Mouse (Mus musculus): ENCODE results near the gene Soat2. TPM values are rescaled to one million over a fixed set of nuclear protein-coding genes. Genes with fewer than 3 reads are reported as not detected.

Soat2 gene
- polyA plus RNA-seq, 1 experiment from 2014 or later: 6.0 TPM

DNA sequence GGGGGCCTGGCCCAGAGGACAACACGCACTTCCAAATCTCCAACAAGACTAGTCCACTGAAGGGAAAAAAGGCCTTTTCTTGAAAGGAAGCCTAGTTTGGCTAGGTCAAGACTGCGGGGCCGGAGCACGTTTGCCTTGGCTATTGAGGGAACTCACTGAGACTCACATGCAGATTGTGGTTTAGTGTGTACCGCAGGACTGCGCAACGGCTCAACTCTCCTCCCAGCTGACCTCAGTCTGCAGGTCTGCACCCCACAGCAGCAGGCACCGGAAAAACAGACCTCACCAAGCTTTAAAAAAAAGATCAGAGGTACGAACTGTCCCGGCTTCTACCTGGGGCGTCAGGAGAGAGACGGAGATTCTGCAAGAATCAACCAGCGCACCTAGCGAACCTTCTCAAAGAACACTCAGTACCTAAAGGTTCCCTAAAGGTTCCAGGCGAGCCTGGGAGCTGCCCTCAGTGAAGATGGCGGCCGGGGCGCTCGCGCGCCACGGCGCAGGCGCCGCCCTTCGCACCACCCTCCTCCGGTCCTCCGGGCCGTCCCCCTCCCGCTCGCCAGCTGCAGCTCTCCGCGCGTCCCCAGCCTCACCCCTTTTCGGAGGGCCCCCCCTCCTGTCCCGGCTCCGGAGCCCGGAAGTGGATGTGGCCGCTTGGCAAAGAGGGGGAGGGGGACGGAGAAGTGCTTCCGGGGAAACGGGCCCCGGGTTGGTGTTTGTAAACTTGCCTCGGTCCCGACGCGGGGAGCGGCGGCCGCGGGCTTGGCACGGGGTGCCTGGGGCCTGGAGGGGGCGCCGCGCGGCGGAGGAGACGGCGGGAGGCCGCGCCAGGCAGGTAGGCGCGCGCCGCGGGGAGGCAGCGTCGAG lies 52.9 kb downstream of the Soat2 start, which contains the start of gene Zfp740:
Gene Zfp740, plus strand, starts transcription at position 279 of the 864 bp plus-strand sequence.
- Histone ChIP-seq H3K4me1 (replicated peaks; ENCODE audit: control insufficient read depth, insufficient read depth) (no peaks in the 10 kb centered on the region; the same call in 1 of the 2 replicates), H3K4me3 (ENCODE audit: low read depth, low read length) (peak within 1 kb of the TSS; percentile 76), H3K9me3 (ENCODE audit: control insufficient read depth, low read length) (no peaks in the 10 kb centered on the region), H3K36me3 (ENCODE audit: control insufficient read depth, insufficient read depth, low read length) (peaks cover 10% of the 10 kb centered on the region), H3K4me2 (replicated peaks; ENCODE audit: low read depth) (peak within 1 kb of the TSS; percentile 64), H3K9ac (ENCODE audit: low read length) (peak within 1 kb of the TSS; percentile 98), H3K27ac (replicated peaks) (peak within 1 kb of the TSS; percentile 100), H3K27me3 (ENCODE audit: control insufficient read depth, insufficient read depth, low read length) (no peaks in the 10 kb centered on the region)
- peak; percentile 98 for ATAC-seq (ENCODE audit: low FRiP score, low TSS enrichment)
- WGBS: under 1% methylated on average over 58 of the region's 68 CpGs
- peak; percentile 99 for DNase-seq (ENCODE audit: low spot score)
- TF ChIP-seq EP300 (optimal IDR thresholded peaks at IDR 0.05): no peak
- 0 out of 2 replicates have a peak, but pooled peaks have one; percentile 8 for TF ChIP-seq CTCF (IDR thresholded peaks at IDR 0.05; ENCODE audit: low read depth)

DNA sequence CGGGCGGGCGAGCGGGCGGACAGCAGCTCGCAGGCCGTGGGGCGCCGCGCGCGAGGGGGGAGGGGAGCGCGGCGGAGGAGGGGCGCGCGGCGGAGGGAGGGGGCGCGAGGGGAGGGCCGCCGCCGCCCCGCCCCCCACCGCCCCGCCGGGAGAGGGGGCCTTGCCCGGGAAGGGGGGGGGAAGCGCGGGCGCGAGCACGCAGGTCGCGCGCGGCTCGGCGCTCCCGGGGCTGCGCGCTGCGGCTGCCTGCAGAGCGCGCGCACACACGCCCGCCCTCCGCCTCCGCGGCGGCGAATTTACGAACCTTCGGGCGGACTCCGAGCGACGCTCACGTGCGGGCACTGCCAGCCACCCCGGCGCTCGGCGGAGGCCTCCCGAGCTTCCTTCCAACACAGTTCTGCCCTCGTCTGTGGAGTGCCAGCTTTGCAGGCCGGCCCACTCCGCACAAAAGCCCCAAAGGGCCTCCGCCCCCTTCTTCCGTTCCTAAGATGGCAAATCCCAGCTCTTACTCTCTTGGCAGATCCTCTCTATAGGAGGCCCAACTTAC lies 53.6 kb downstream of the Soat2 start:
- Histone ChIP-seq H3K9me3 (ENCODE audit: control insufficient read depth, low read length) (no peaks in the 10 kb centered on the region), H3K27me3 (ENCODE audit: control insufficient read depth, insufficient read depth, low read length) (no peaks in the 10 kb centered on the region), H3K36me3 (ENCODE audit: control insufficient read depth, insufficient read depth, low read length) (peaks cover 15% of the 10 kb centered on the region), H3K27ac (replicated peaks) (peak overlapping the region; percentile 100), H3K4me3 (ENCODE audit: low read depth, low read length) (peak overlapping the region; percentile 76), H3K4me1 (replicated peaks; ENCODE audit: control insufficient read depth, insufficient read depth) (no peaks in the 10 kb centered on the region; the same call in 1 of the 2 replicates), H3K9ac (ENCODE audit: low read length) (peak overlapping the region; percentile 98), H3K4me2 (replicated peaks; ENCODE audit: low read depth) (peak overlapping the region; percentile 64)
- DNase-seq (ENCODE audit: low spot score): peak; percentile 77
- TF ChIP-seq EP300 (optimal IDR thresholded peaks at IDR 0.05): no peak
- peak; percentile 30 for TF ChIP-seq CTCF (IDR thresholded peaks at IDR 0.05; ENCODE audit: low read depth)
- ATAC-seq (ENCODE audit: low FRiP score, low TSS enrichment): peak; percentile 44
- 0% methylated on average over 13 of the region's 72 CpGs for WGBS

DNA sequence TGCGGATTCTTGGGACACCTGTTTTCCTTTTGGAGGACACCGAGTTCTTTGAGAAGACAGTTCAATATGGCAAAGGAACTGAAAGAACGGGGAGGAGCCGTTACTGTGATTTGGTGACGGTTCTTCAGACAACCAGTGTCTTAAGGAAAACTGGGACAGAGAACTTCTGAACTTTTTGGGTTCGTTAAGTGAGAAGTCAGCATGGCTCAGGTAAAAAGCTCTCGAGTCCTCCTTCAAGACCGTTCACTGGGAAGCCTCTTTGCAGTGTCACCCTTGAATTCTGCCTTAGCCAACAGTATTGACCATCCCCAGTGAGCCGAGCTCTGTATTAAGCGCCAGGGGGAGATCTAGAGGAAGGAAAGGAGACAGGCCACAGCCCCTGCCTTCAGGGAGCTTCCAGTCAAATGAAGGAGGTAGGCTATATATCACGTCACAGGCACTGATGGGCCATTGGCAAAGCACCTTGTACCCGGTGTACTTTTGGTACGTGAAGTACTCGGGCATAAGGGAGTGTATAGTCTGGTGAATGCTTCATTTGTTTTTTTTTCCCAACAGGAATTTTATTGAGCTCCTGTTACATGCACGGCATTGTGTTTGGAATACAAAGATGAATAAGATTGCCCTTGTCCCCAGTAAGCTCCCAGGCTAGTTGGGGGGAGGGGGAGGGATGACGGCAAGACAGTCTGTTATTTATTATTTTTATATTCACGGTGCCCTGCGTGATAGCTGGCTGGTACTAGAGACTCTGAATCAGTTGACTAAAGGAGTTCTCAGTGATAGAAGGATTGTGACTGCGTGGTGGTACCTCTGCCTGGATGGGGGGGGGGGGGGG lies 54.6 kb downstream of the Soat2 start, which contains the start of gene Csad:
Gene Csad, minus strand, starts transcription at position 51 of the 832 bp plus-strand sequence.
- DNase-seq (ENCODE audit: low spot score): no peak
- H3K9ac ChIP-seq (ENCODE audit: low read length): peak within 1 kb of the TSS; percentile 98

DNA sequence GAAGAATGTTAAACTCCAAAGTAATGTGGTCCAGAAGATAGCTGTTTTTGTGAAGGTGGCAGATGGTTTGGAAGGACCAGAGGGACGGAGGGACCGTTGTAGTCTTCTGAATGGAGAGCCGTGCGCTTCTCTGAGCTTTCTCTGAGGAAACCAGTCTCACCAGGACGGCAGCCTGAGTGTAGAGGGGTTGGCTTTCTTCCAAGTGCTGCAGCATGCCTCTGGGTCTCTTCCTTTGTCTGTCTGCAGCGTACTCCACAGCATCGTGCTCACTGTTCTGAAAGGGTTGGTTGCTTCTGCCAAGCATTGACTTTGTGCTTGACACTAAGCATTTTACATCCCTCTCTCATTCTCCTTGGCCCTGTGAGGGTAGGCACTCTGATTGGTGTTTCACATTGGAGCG lies 55.5 kb downstream of the Soat2 start:
- WGBS: 22% methylated on average over 8 of the region's 8 CpGs
- DNase-seq (ENCODE audit: low spot score) (no peak), ATAC-seq (ENCODE audit: low FRiP score, low TSS enrichment) (no peak)
- Histone ChIP-seq H3K27ac (replicated peaks) (no peak overlapping the region; the same call in 1 of the 2 replicates), H3K4me1 (replicated peaks; ENCODE audit: control insufficient read depth, insufficient read depth) (no peaks in the 10 kb centered on the region; the same call in 1 of the 2 replicates), H3K4me3 (ENCODE audit: low read depth, low read length) (0 out of 2 replicates have a peak overlapping the region, but pooled peaks have one; percentile 76), H3K9me3 (ENCODE audit: control insufficient read depth, low read length) (no peaks in the 10 kb centered on the region), H3K9ac (ENCODE audit: low read length) (peak overlapping the region; percentile 38; the same call in 1 of the 2 replicates), H3K27me3 (ENCODE audit: control insufficient read depth, insufficient read depth, low read length) (no peaks in the 10 kb centered on the region), H3K36me3 (ENCODE audit: control insufficient read depth, insufficient read depth, low read length) (peaks cover 27% of the 10 kb centered on the region), H3K4me2 (replicated peaks; ENCODE audit: low read depth) (peak overlapping the region; percentile 64)
- no peak for TF ChIP-seq CTCF (IDR thresholded peaks at IDR 0.05; ENCODE audit: low read depth)
- TF ChIP-seq EP300 (optimal IDR thresholded peaks at IDR 0.05): no peak

More for the DNA sequence above, 54.6 kb downstream of the Soat2 start, which contains the start of gene Csad:
- 38% methylated on average over 19 of the region's 19 CpGs for WGBS
- TF ChIP-seq CTCF (IDR thresholded peaks at IDR 0.05; ENCODE audit: low read depth) (peak; percentile 16), EP300 (optimal IDR thresholded peaks at IDR 0.05) (no peak)
- peak within 1 kb of the TSS; percentile 100 for H3K27ac ChIP-seq (replicated peaks)
- H3K4me1 ChIP-seq (replicated peaks; ENCODE audit: control insufficient read depth, insufficient read depth): no peaks in the 10 kb centered on the region; the same call in 1 of the 2 replicates
- no peaks in the 10 kb centered on the region for H3K9me3 ChIP-seq (ENCODE audit: control insufficient read depth, low read length)
- H3K4me2 ChIP-seq (replicated peaks; ENCODE audit: low read depth): peak within 1 kb of the TSS; percentile 64
- no peak for ATAC-seq (ENCODE audit: low FRiP score, low TSS enrichment)
- H3K4me3 ChIP-seq (ENCODE audit: low read depth, low read length): peak within 1 kb of the TSS; percentile 76
- H3K36me3 ChIP-seq (ENCODE audit: control insufficient read depth, insufficient read depth, low read length): peaks cover 21% of the 10 kb centered on the region
- H3K27me3 ChIP-seq (ENCODE audit: control insufficient read depth, insufficient read depth, low read length): no peaks in the 10 kb centered on the region

DNA sequence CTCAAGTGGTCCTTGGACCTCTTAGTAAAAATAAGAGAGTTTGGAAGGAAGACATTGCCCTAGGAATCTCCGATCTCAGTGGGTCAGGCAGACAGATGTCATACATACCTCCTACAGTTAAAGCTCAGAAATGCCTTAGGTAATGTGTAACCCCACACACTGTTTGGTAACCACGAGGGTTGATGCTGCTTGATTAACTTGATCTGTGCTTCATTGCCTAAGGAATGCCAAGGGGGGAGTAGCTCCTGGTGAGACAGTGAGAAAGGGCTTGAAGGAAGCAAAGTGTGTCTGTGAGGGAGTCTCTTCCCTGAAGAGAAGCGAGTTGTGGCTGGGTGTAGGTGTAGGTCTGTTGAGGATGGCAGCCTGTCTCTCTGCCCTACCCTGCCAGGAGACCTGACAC lies 57.0 kb downstream of the Soat2 start:
- TF ChIP-seq EP300 (optimal IDR thresholded peaks at IDR 0.05) (no peak), CTCF (IDR thresholded peaks at IDR 0.05; ENCODE audit: low read depth) (no peak)
- Histone ChIP-seq H3K4me3 (ENCODE audit: low read depth, low read length) (no peak overlapping the region), H3K27me3 (ENCODE audit: control insufficient read depth, insufficient read depth, low read length) (no peaks in the 10 kb centered on the region), H3K4me1 (replicated peaks; ENCODE audit: control insufficient read depth, insufficient read depth) (no peaks in the 10 kb centered on the region; the same call in 1 of the 2 replicates), H3K4me2 (replicated peaks; ENCODE audit: low read depth) (no peak overlapping the region), H3K9me3 (ENCODE audit: control insufficient read depth, low read length) (no peaks in the 10 kb centered on the region), H3K36me3 (ENCODE audit: control insufficient read depth, insufficient read depth, low read length) (peaks cover 31% of the 10 kb centered on the region), H3K27ac (replicated peaks) (no peak overlapping the region), H3K9ac (ENCODE audit: low read length) (no peak overlapping the region)
- WGBS: 71% methylated on average over 3 of the region's 3 CpGs
- ATAC-seq (ENCODE audit: low FRiP score, low TSS enrichment): no peak
- DNase-seq (ENCODE audit: low spot score): no peak

All from stomach, postnatal 0 days (tissue).